In the genomic region with DNA sequence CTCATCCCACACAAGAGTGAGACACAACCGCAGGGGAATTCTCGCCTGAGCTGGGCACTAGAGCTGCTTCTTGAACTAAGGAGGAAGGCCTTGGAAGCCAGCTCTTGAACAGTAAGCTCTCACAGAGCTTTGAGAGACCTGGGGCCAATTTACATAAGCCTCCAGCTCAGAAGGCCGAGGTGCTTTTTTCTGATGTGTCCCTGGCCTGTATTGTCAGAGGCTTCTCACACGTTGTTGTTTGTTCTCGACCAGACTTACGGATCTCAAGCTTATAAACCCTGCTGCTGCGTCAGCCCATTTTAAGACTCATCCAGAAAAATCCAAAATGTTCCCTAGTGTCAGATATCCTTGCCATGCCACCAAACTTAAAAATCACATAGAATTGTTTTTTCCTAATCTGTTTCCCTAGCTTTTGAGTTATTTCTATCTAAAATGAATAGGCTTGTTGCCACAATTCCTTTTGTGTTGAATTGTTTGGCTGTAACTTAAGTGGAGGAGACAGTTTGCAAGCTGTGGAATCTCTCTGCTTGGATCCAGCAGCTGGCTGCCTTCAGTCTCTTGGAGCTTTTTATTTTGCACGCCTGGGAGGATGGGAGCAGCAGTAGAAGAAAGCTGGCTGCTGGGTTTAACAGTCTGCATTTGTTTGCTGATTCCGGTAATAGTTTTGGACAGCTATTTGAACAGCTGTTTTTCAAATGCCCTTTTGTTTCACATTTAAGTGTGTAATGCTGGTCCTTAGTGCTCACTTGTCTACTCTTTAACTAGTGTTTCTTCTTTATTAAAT, we compare ENCODE assay signal across 9 mouse cellular contexts.
DNase-seq lines count a peak whose midpoint lies in the region; ATAC-seq and TF ChIP-seq lines count a peak whose summit lies in the region.
"Had no signal": no experiment of that assay in that cellular context is flagged by ENCODE, and none has a peak within 500 bp of the region (broad histone marks: within the 10 kb centered on the region; RNA-seq: fewer than 3 reads in every experiment).

No protein-coding gene starts in this region.

- H3K36me3 ChIP-seq in heart, embryonic 12.5 days = peaks cover 7% of the 10 kb centered on the region; the same call in 1 of the 2 replicates
- no peaks in the 10 kb centered on the region; the same call in none of the 2 replicates for H3K36me3 ChIP-seq in embryonic facial prominence, embryonic 13.5 days
- no peaks in the 10 kb centered on the region for H3K36me3 ChIP-seq in intestine, embryonic 15.5 days
- 0 out of 2 replicates have a peak, but pooled peaks cover 5% of the 10 kb centered on the region for H3K36me3 ChIP-seq in liver, postnatal 0 days (replicated peaks; ENCODE audit: insufficient read depth, low read length)
- H3K36me3 ChIP-seq: neural tube, embryonic 12.5 days had no signal

- H3K9me3 ChIP-seq in heart, embryonic 12.5 days (replicated peaks) = no peaks in the 10 kb centered on the region; the same call in 1 of the 2 replicates
- no peaks in the 10 kb centered on the region for H3K9me3 ChIP-seq in embryonic facial prominence, embryonic 13.5 days
- H3K9me3 ChIP-seq in intestine, embryonic 15.5 days = no peaks in the 10 kb centered on the region
- no peaks in the 10 kb centered on the region for H3K9me3 ChIP-seq in liver, postnatal 0 days (ENCODE audit: low read length)
- H3K9me3 ChIP-seq: neural tube, embryonic 12.5 days had no signal

- no peak for TF ChIP-seq CTCF in liver, postnatal 0 days (IDR thresholded peaks at IDR 0.05; ENCODE audit: low read depth)

- H3K4me3 ChIP-seq in heart, embryonic 12.5 days = no peak overlapping the region
- H3K4me3 ChIP-seq in embryonic facial prominence, embryonic 13.5 days = no peak overlapping the region
- no peak overlapping the region for H3K4me3 ChIP-seq in intestine, embryonic 15.5 days (replicated peaks)
- no peak overlapping the region for H3K4me3 ChIP-seq in liver, postnatal 0 days (ENCODE audit: low read depth, low read length)
- H3K4me3 ChIP-seq: neural tube, embryonic 12.5 days had no signal

- 68% methylated on average over 9 of the region's 9 CpGs for WGBS in heart, embryonic 12.5 days
- WGBS in embryonic facial prominence, embryonic 13.5 days = 30% methylated on average over 9 of the region's 9 CpGs
- 48% methylated on average over 9 of the region's 9 CpGs for WGBS in intestine, embryonic 15.5 days
- 84% methylated on average over 9 of the region's 9 CpGs for WGBS in liver, postnatal 0 days (ENCODE audit: insufficient replicate concordance)

- ATAC-seq in heart, embryonic 12.5 days (ENCODE audit: insufficient number of reproducible peaks, low FRiP score) = no peak
- no peak for ATAC-seq in embryonic facial prominence, embryonic 13.5 days (ENCODE audit: insufficient number of reproducible peaks, insufficient read depth, low FRiP score, low TSS enrichment, low read depth)
- peak; percentile 83; the same call in 1 of the 2 replicates for ATAC-seq in intestine, embryonic 15.5 days
- ATAC-seq in liver, postnatal 0 days = no peak

- H3K27ac ChIP-seq in heart, embryonic 12.5 days (ENCODE audit: poor library complexity, severe bottlenecking) = no peak overlapping the region
- peak overlapping the region; percentile 72 for H3K27ac ChIP-seq in embryonic facial prominence, embryonic 13.5 days
- H3K27ac ChIP-seq in intestine, embryonic 15.5 days = peak overlapping the region; percentile 77
- no peak overlapping the region for H3K27ac ChIP-seq in liver, postnatal 0 days (ENCODE audit: low read depth)
- H3K27ac ChIP-seq: neural tube, embryonic 12.5 days had no signal

- intact Hi-C loops in left cerebral cortex, postnatal 25 days (cut with DNase I) = no loop called here

- DNase-seq in heart, adult 18-20 months = peak; percentile 65 to 79
- peak; percentile 40 to 73 for DNase-seq in left cerebral cortex, postnatal 25 days (ENCODE audit: low spot score in 2 of 2)
- peak; percentile 34 for DNase-seq in right cerebral cortex, postnatal 25 days
- DNase-seq in liver, postnatal 0 days = no peak
- DNase-seq in T-cell, adult 2 months (ENCODE audit: low spot score) = no peak

- H3K9ac ChIP-seq in heart, embryonic 12.5 days = no peak overlapping the region
- H3K9ac ChIP-seq in embryonic facial prominence, embryonic 13.5 days = no peak overlapping the region
- no peak overlapping the region for H3K9ac ChIP-seq in intestine, embryonic 15.5 days
- H3K9ac ChIP-seq in liver, postnatal 0 days (replicated peaks) = no peak overlapping the region
- H3K9ac ChIP-seq: neural tube, embryonic 12.5 days had no signal

- H3K4me2 ChIP-seq in heart, embryonic 12.5 days = no peak overlapping the region
- H3K4me2 ChIP-seq in embryonic facial prominence, embryonic 13.5 days = no peak overlapping the region
- H3K4me2 ChIP-seq in intestine, embryonic 15.5 days (replicated peaks) = no peak overlapping the region
- H3K4me2 ChIP-seq in liver, postnatal 0 days (ENCODE audit: low read depth, low read length) = no peak overlapping the region
- H3K4me2 ChIP-seq: neural tube, embryonic 12.5 days had no signal

- 0 out of 2 replicates have a peak, but pooled peaks cover 2% of the 10 kb centered on the region for H3K4me1 ChIP-seq in heart, embryonic 12.5 days (replicated peaks)
- H3K4me1 ChIP-seq in embryonic facial prominence, embryonic 13.5 days = peaks cover 8% of the 10 kb centered on the region
- H3K4me1 ChIP-seq in intestine, embryonic 15.5 days (replicated peaks) = peaks cover 7% of the 10 kb centered on the region; the same call in 1 of the 2 replicates
- no peaks in the 10 kb centered on the region for H3K4me1 ChIP-seq in liver, postnatal 0 days (ENCODE audit: insufficient read depth)
- H3K4me1 ChIP-seq: neural tube, embryonic 12.5 days had no signal

- TF ChIP-seq EP300 in liver, postnatal 0 days (IDR thresholded peaks at IDR 0.05; ENCODE audit: low read depth) = no peak

- no peaks in the 10 kb centered on the region for H3K27me3 ChIP-seq in heart, embryonic 12.5 days (replicated peaks)
- H3K27me3 ChIP-seq in embryonic facial prominence, embryonic 13.5 days = no peaks in the 10 kb centered on the region
- H3K27me3 ChIP-seq in intestine, embryonic 15.5 days (replicated peaks) = no peaks in the 10 kb centered on the region
- no peaks in the 10 kb centered on the region for H3K27me3 ChIP-seq in liver, postnatal 0 days (ENCODE audit: insufficient read depth, low read length)
- H3K27me3 ChIP-seq: neural tube, embryonic 12.5 days had no signal

Comparison
In these comparisons a context has a peak if more than half of its experiments do, and no peak if none do; other contexts are left out.
1. DNase-seq: peak in heart, adult 18-20 months (2 of 2), left cerebral cortex, postnatal 25 days (2 of 2) and right cerebral cortex, postnatal 25 days (single experiment); none in liver, postnatal 0 days (single experiment) and T-cell, adult 2 months (single experiment).
2. H3K27ac ChIP-seq: peak in embryonic facial prominence, embryonic 13.5 days (single experiment) and intestine, embryonic 15.5 days (single experiment); none in heart, embryonic 12.5 days (single experiment) and liver, postnatal 0 days (single experiment).